Mouse (Mus musculus) hindbrain, embryonic 13.5 days (tissue): ENCODE measurements around the gene Tor1aip2. TPM values are rescaled to one million over a fixed set of nuclear protein-coding genes. Genes with fewer than 3 reads are reported as not detected.

Experiments used
- polyA plus RNA-seq: library from polyadenylated mRNA; unstranded; fragments of >200 nt; fragmentation: Nextera tagmentation; extraction: Ambion mirVana; gene quantifications from 2 replicates; pipeline ENCODE4 v1.2.1, GENCODE M21; 2015

The Tor1aip2 gene
- polyA plus RNA-seq, 1 experiment from 2014 or later, result 66.9 TPM

Other genes starting within 250 kb of the Tor1aip2 start
- 25.3 and 27.5 TPM in 2 replicates for gene Qsox1, start 222.5 kb upstream of the Tor1aip2 start, polyA plus RNA-seq
- 11.5 and 12.8 TPM in 2 replicates for gene Cep350, start 62.1 kb upstream of the Tor1aip2 start, polyA plus RNA-seq
- 26.5 and 26.7 TPM in 2 replicates for gene Tor1aip1, start 1.1 kb downstream of the Tor1aip2 start, polyA plus RNA-seq
- gene Fam163a, start 169.6 kb downstream of the Tor1aip2 start, polyA plus RNA-seq, result 4.3 and 6.4 TPM in 2 replicates